Mouse (Mus musculus) limb, embryonic 13.5 days (tissue): ENCODE measurements around the gene Cldn24. TPM values are rescaled to one million over a fixed set of nuclear protein-coding genes. Genes with fewer than 3 reads are reported as not detected.

Experiments
- polyA plus RNA-seq: library from polyadenylated mRNA; unstranded; fragments of >200 nt; fragmentation: Nextera tagmentation; extraction: Ambion mirVana; gene quantifications from 2 replicates; pipeline ENCODE4 v1.2.1, GENCODE M21; 2015

The Cldn24 gene
- polyA plus RNA-seq, 1 experiment from 2014 or later, result not detected

Other genes starting within 250 kb of the Cldn24 start
- 9.3 and 9.7 TPM in 2 replicates for gene Ing2, start 146.6 kb upstream of the Cldn24 start, polyA plus RNA-seq
- 26.5 and 27.9 TPM in 2 replicates for gene Cdkn2aip, start 108.2 kb upstream of the Cldn24 start, polyA plus RNA-seq
- not detected in 2 replicates for gene Cldn22, start 2.3 kb downstream of the Cldn24 start, polyA plus RNA-seq
- 12.0 and 12.2 TPM in 2 replicates for gene Wwc2, start 168.8 kb downstream of the Cldn24 start, polyA plus RNA-seq